Mouse (Mus musculus) forebrain, embryonic 13.5 days (tissue): Measurements from ENCODE around the gene Exoc3l4. TPM values are rescaled to one million over a fixed set of nuclear protein-coding genes. Genes with fewer than 3 reads are reported as not detected.

Source experiments
- ATAC-seq: fragments of 200-750 bp; cut with Nextera tagmentation; 2 replicates; pipeline ENCODE4 v1.8.0; 2017
- H3K27ac ChIP-seq: fragments of 300-500 bp; sonication (generic); 2 replicates; pipeline ENCODE4 v1.5.1; 2015; ENCODE audit warnings: inconsistent platforms, mild to moderate bottlenecking, moderate library complexity
- H3K27me3 ChIP-seq: fragments of 300-500 bp; sonication (generic); 2 replicates; pipeline ENCODE4 v1.6.1; 2015; ENCODE audit warnings: mild to moderate bottlenecking, inconsistent platforms
- H3K36me3 ChIP-seq: fragments of 300-500 bp; sonication (generic); 2 replicates; pipeline ENCODE4 v1.6.1; 2015; ENCODE audit warnings: mild to moderate bottlenecking, inconsistent platforms; ENCODE audit not compliant: poor library complexity, severe bottlenecking
- H3K4me1 ChIP-seq: fragments of 300-500 bp; sonication (generic); 2 replicates; pipeline ENCODE4 v1.6.1; 2015; ENCODE audit warnings: inconsistent platforms
- H3K4me2 ChIP-seq: fragments of 300-500 bp; sonication (generic); 2 replicates; pipeline ENCODE4 v1.6.1; 2015; ENCODE audit warnings: inconsistent platforms, mild to moderate bottlenecking, moderate library complexity
- H3K4me3 ChIP-seq: fragments of 300-500 bp; sonication (generic); 2 replicates; pipeline ENCODE4 v1.5.1; 2015; ENCODE audit warnings: mild to moderate bottlenecking, inconsistent platforms
- H3K9ac ChIP-seq: fragments of 300-500 bp; sonication (generic); 2 replicates; pipeline ENCODE4 v1.6.1; 2015; ENCODE audit warnings: mild to moderate bottlenecking, inconsistent platforms
- H3K9me3 ChIP-seq: fragments of 300-500 bp; sonication (generic); replicated peaks from 2 replicates; pipeline ENCODE4 v1.6.1; 2016; ENCODE audit warnings: inconsistent platforms
- WGBS: fragments of 180-500 bp; shearing (Covaris S2); methylation state at CpG from one replicate; pipeline ENCODE4 v1.1.7; 2015; 5-methylcytosine and 5-hydroxymethylcytosine counted together
- polyA plus RNA-seq: library from polyadenylated mRNA; unstranded; fragments of >200 nt; fragmentation: Nextera tagmentation; extraction: Ambion mirVana; gene quantifications from 2 replicates; pipeline ENCODE4 v1.2.1, GENCODE M21; 2015

The Exoc3l4 gene
- polyA plus RNA-seq, 1 experiment from 2014 or later, result 2.3 TPM

- Histone ChIP-seq H3K9me3 (no peaks in the 10 kb centered on the region), H3K27me3 (peaks cover 91% of the 10 kb centered on the region), H3K27ac (no peak overlapping the region), H3K9ac (no peak overlapping the region), H3K4me3 (no peak overlapping the region), H3K36me3 (no peaks in the 10 kb centered on the region), H3K4me1 (peaks cover 22% of the 10 kb centered on the region), H3K4me2 (no peak overlapping the region)
- ATAC-seq, result no peak
- WGBS, result 94% methylated on average over 9 of the region's 9 CpGs
These were observed 24.0 kb downstream of the Exoc3l4 start for GRCm38 (mm10) chr12:111440701-111441373.

DNA sequence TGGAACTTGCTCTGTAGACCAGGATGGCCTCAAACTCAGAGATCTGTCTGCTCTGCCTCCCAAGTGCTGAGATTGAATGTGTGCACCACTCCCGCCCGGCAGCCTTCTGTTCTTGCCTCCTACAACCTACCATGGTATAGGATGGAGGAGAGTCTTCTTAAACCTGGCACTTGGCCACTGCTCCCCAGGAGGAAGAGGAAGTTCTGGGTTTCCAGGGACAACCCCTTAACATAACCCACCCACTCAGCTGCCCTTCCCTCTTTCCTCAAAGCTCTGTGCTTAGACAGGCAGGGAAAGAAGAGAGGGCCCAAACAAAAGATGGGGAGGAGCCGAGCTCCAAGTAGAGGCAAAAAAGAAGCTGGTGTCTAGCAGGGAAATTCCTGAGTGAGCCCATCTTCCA is 24.7 kb downstream of the Exoc3l4 start:
- no peaks in the 10 kb centered on the region for H3K36me3 ChIP-seq
- H3K4me2 ChIP-seq, result no peak overlapping the region
- H3K9me3 ChIP-seq, result no peaks in the 10 kb centered on the region
- no peak overlapping the region for H3K4me3 ChIP-seq
- WGBS, result 57% methylated on average over 3 of the region's 3 CpGs
- no peak overlapping the region for H3K27ac ChIP-seq
- no peak overlapping the region for H3K9ac ChIP-seq
- no peak for ATAC-seq
- peaks cover 23% of the 10 kb centered on the region for H3K4me1 ChIP-seq
- H3K27me3 ChIP-seq, result peaks cover 93% of the 10 kb centered on the region

DNA sequence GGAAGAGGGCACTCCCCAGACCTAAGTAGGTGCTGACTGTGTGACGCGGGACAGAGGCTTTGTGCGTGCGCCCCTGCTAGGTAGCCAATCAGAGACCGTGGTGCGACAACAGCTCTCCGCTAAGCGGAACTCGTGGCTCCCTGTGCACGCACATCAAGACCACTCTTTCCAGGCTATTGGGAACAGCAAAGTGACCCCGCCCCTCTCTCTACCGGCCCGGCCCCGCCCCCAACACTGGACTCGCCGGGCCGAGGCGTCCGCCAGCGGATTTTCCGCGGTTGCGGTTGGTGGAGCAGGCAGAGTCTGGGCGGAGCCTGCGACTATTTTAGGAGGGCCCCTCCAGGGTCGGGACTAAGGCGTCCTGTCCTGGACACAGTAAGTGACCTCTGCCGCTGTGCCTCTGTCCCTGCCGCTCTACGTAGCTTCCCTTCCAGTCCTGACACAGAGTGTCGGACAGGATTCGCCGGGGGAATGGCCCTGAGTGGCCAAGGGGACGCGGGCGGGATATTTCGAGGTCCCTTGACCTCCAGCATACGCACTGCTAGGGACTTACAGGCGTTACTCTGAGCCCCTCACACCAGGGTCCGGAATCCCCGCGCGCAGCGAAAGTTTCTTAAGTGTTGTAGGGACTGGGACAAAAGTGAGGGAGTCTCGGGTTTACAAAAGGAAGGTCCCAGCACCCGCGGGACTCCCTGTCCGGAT is 25.6 kb downstream of the Exoc3l4 start, which contains the start of gene Tnfaip2:
TSS of gene Tnfaip2 (plus strand) at position 161 of the 702 bp plus-strand sequence.
- no peaks in the 10 kb centered on the region for H3K36me3 ChIP-seq
- peaks cover 93% of the 10 kb centered on the region for H3K27me3 ChIP-seq
- peaks cover 23% of the 10 kb centered on the region for H3K4me1 ChIP-seq
- peak; percentile 70 for ATAC-seq
- peak within 1 kb of the TSS; percentile 34; the same call in 1 of the 2 replicates for H3K9ac ChIP-seq
- H3K27ac ChIP-seq, result no peak within 1 kb of the TSS
- H3K4me2 ChIP-seq, result peak within 1 kb of the TSS; percentile 59
- peak within 1 kb of the TSS; percentile 32 for H3K4me3 ChIP-seq
- H3K9me3 ChIP-seq, result no peaks in the 10 kb centered on the region
- under 1% methylated on average over 48 of the region's 48 CpGs for WGBS

- peaks cover 23% of the 10 kb centered on the region for H3K4me1 ChIP-seq
- no peak for ATAC-seq
- 13% methylated on average over 15 of the region's 15 CpGs for WGBS
These were observed 26.4 kb downstream of the Exoc3l4 start for GRCm38 (mm10) chr12:111443011-111443870.

GRCm38 (mm10) chr12:111443921-111444831 is 27.4 kb downstream of the Exoc3l4 start:
- Histone ChIP-seq H3K9ac (no peak overlapping the region), H3K4me2 (no peak overlapping the region), H3K27me3 (peaks cover 96% of the 10 kb centered on the region), H3K36me3 (no peaks in the 10 kb centered on the region), H3K27ac (no peak overlapping the region), H3K4me1 (peaks cover 23% of the 10 kb centered on the region), H3K9me3 (no peaks in the 10 kb centered on the region), H3K4me3 (no peak overlapping the region)
- ATAC-seq, result no peak
- 19% methylated on average over 10 of the region's 10 CpGs for WGBS

More at GRCm38 (mm10) chr12:111443011-111443870, 26.4 kb downstream of the Exoc3l4 start:
- Histone ChIP-seq H3K9ac (peak overlapping the region; percentile 34; the same call in 1 of the 2 replicates), H3K4me3 (peak overlapping the region; percentile 32), H3K27me3 (peaks cover 94% of the 10 kb centered on the region), H3K4me2 (peak overlapping the region; percentile 59), H3K36me3 (no peaks in the 10 kb centered on the region), H3K9me3 (no peaks in the 10 kb centered on the region), H3K27ac (no peak overlapping the region)

DNA sequence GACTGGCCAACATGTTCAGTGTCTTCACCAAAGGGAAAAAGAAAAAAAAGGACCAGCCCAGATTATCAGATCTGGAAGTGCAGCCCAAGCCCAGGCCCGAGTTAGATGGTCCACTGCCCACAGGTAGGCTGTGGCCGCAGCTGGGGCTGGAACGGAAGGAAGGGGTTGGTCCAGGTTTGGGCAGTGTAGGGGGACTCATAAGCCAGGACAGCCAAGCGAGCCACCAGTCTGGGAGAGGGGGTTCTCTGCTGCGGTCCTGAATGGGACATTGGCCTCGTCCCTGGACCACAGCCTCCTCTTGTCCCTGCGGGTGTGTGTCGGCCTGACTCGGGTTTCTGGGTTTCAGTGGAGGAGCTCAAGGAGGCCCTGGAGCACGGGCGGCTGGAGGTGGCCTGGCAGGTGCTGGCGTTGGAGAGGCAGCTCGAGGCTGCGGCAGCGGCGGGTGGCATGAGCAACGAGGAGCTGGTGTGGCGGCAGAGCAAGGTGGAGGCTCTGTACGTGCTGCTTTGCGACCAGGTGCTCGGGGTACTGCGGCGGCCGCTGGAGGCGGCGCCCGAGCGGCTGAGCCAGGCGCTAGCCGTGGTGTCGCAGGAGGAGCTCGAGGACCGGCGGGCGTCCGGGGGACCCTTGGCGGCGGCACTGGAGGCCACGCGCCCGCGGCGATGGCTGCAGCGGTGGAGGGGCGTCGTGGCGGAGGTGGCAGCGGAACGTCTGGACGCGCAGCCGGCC is 28.5 kb downstream of the Exoc3l4 start:
- ATAC-seq, result no peak
- H3K4me1 ChIP-seq, result peaks cover 23% of the 10 kb centered on the region
- H3K27ac ChIP-seq, result no peak overlapping the region
- no peaks in the 10 kb centered on the region for H3K36me3 ChIP-seq
- H3K4me2 ChIP-seq, result peak overlapping the region; percentile 47
- under 1% methylated on average over 40 of the region's 52 CpGs for WGBS
- H3K4me3 ChIP-seq, result peak overlapping the region; percentile 24
- H3K9ac ChIP-seq, result 0 out of 2 replicates have a peak overlapping the region, but pooled peaks have one; percentile 8
- no peaks in the 10 kb centered on the region for H3K9me3 ChIP-seq
- H3K27me3 ChIP-seq, result peaks cover 100% of the 10 kb centered on the region

DNA sequence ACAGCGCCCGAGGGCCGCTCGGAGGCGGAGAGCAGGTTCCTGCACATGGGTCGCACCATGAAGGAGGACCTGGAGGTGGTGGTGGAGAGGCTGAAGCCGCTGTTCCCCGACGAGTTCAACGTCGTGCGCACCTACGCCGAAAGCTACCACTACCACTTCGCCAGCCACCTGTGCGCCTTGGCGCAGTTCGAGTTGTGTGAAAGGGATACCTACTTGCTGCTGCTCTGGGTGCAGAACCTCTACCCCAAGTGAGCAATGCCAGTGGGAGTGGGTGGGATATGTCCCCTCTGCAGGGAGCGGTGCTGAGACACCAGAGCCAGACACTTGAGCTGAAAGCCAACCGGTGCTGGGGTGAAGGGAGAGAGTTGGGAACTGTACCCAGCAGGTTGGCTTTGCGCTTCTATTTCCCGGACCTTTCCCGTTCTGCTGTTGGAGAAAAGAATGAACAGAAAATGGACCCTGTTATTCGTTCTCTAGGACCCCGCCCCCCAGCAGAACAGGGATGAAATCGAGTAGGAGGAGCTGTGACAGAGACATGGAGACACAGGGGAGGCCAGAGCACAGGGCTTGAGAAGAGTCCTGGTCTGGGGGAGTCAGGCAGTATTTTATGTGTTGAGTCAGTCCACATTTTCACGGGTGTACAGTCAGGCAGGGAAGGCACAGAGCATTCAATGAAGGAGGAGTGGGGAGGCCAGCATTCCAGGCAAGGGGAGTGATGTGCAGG is 29.2 kb downstream of the Exoc3l4 start:
- WGBS, result 3% methylated on average over 24 of the region's 27 CpGs
- peak overlapping the region; percentile 24 for H3K4me3 ChIP-seq
- H3K27me3 ChIP-seq, result peaks cover 100% of the 10 kb centered on the region
- no peak for ATAC-seq
- 0 out of 2 replicates have a peak overlapping the region, but pooled peaks have one; percentile 8 for H3K9ac ChIP-seq
- H3K36me3 ChIP-seq, result no peaks in the 10 kb centered on the region
- peaks cover 23% of the 10 kb centered on the region for H3K4me1 ChIP-seq
- H3K9me3 ChIP-seq, result no peaks in the 10 kb centered on the region
- no peak overlapping the region for H3K27ac ChIP-seq
- H3K4me2 ChIP-seq, result peak overlapping the region; percentile 47

- no peak overlapping the region for H3K9ac ChIP-seq
- H3K9me3 ChIP-seq, result no peaks in the 10 kb centered on the region
- H3K4me3 ChIP-seq, result no peak overlapping the region
- no peak for ATAC-seq
- 10% methylated on average over 5 of the region's 5 CpGs for WGBS
- H3K27me3 ChIP-seq, result peaks cover 100% of the 10 kb centered on the region
- no peak overlapping the region for H3K27ac ChIP-seq
- H3K36me3 ChIP-seq, result no peaks in the 10 kb centered on the region
- no peak overlapping the region for H3K4me2 ChIP-seq
- peaks cover 23% of the 10 kb centered on the region for H3K4me1 ChIP-seq
These were observed 29.9 kb downstream of the Exoc3l4 start for GRCm38 (mm10) chr12:111446745-111447144.

- H3K9me3 ChIP-seq, result no peaks in the 10 kb centered on the region
- 14% methylated on average over 9 of the region's 9 CpGs for WGBS
These were observed 30.5 kb downstream of the Exoc3l4 start for GRCm38 (mm10) chr12:111447350-111447749.

More at GRCm38 (mm10) chr12:111447350-111447749, 30.5 kb downstream of the Exoc3l4 start:
- Histone ChIP-seq H3K4me2 (no peak overlapping the region), H3K27me3 (peaks cover 100% of the 10 kb centered on the region), H3K4me1 (peaks cover 18% of the 10 kb centered on the region), H3K27ac (no peak overlapping the region), H3K9ac (no peak overlapping the region), H3K36me3 (no peaks in the 10 kb centered on the region), H3K4me3 (no peak overlapping the region)
- ATAC-seq, result no peak
